Mouse (Mus musculus) cerebellum, adult 9-10 months (tissue): ENCODE measurements around the gene Fnip2.
"Not testable (repeated sequence)": the region's sequence is repeated elsewhere in the genome, so short reads cannot be mapped to it uniquely, and the experiment has no call there.

Experiments used
- DNase-seq: peaks from one replicate; pipeline ENCODE4 v3.0.0; 2022

Gene Fnip2

DNA sequence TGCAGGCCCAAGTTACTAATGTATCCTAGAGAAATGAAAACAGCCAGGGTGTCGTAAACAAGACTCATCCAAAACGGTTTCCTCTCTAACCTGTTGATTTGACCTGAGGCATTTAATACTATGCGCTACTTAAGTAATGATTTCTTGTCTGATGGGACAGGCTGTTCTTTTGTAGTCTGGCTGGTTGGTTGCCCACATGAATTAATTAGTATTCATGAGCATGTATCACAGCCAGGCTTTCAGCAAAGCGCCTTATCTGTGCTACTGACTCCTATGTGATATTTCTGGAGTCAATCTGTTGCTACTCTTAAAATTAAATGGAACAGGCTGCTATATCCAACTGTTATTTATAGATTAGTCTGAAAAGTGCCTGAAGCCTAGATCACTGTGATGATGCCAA is 92.7 kb downstream of the Fnip2 start:
- peak; percentile 52 for DNase-seq

DNA sequence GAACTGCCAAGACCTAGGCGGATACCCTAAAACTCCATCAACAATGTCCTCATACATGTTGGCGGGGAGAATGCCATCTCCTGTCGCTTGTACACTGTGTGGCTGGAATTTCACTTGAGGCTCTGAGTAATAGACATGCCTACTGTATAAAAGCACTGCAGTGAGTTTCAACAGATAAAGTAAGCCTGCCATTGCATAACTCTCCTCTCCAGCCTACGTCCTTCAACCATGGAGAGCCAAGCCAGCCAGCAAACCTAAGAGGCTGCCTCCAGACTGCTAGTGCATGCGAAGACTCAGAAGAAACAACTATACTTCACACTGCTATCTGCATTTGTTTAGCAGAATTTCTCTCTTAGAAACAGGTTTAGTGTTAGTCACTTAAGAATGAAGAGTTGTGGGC is 95.2 kb downstream of the Fnip2 start:
- DNase-seq = no peak

DNA sequence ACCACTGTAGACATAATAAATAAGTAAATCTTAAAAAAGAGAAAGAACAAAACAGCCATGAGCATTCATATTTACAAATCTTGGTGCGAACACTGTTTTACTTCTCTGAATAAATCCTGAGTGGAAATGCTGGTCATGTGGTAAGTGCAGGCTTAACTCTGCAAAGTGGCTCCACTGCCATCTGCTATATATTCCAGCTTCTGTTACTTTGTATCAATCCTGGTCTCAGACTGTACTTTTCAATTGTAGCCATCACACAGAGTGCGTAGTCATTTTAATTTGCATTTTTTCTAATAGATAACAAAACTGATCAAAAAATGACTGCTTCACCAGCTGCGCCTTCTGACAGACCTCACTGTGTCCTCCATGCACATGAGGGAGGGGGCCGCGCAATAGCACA is 98.2 kb downstream of the Fnip2 start:
- no peak for DNase-seq

DNA sequence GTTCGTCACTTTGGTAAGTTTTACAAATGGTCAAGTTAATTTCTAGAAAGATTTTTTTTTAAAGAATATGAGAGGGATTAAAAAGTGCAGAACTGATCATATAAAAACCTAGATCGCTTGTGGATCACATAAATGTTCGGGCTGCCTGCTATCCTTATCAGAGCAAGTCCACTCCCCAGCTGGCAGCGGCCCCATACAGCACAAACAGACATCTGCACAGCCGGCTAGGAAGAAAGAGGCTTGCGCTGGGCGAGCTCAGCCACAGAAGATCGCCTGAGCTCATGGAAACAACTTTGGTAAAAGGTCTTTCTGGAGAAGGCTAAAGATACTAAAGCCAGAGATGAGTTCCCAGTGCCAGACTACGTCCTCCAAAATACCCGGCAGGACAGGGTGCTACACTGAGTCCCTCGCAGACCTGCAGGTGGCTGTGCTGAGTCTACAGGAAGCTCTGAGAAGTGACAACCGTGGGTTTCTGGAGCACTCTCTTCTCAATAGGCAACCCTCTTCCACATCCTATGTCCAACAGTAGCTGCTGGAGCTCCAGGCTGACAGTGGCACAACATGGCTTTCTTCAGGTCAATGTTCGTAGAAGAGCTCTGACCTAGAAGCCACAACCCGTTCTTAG is 108.8 kb downstream of the Fnip2 start:
- no peak for DNase-seq

DNA sequence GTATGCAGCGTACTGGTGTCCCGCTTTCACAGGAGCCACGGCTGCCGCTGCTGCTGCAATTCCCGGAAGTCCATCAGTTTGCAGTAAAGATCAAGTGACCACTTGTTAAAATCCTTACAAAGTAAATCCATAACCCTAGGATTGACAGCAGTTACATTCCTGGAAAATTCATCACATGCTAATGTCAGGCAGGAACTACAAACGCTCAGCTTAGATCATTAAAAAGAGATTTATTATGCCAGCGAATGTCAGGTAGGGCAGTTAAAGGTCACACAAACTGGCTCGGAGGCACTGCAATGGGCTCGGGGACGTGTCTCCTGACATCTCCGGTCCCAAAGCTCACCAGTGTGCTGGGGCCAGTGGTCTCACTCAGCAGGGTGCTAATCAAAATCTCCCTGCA is 111.8 kb downstream of the Fnip2 start:
- no peak for DNase-seq

DNA sequence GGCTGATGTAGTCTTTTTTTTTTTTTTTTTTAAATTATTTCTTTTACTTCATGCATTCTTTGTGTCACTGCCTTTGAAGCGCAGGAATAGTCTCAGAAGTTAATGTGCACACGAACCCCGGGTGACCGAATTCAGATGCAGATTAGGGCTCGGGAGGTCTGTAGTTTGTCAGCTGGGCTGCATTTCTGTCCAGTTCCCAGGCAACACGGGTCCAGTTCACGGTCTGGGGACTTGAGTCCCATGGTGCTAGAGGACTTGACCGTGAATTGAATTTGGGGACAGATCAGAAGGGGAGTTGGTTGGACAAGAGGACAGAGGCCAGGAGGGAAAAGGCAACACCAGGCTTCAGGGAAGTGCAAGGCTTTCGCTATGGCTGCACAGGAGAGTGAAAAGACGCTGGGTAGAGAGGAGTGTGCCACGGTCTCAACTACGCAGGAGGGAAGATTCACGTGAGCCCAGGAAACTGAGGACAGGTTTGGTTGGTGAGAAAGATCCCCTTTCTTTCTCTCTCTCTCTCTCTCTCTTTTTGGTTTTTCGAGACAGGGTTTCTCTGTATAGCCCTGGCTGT is 114.8 kb downstream of the Fnip2 start:
- DNase-seq = no peak

DNA sequence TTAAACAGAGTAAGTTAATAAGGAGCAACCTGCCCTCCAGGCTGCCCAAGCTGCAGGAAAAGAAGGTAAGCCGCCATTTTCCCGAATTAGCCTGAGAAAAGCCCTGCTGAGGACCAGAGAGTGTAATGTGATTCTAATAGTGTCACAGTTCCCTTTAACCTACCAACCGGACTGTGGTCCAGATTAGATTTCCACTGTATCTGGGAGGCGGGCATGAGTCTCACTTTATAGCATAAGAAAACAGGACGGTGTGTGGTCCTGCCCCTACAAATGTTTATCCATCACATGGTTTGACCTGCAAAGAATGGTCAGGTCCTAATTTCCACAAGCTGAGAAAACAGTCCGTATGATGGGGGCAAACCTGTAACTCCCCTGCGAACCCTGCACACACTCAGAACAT is 118.2 kb downstream of the Fnip2 start:
- no peak for DNase-seq

DNA sequence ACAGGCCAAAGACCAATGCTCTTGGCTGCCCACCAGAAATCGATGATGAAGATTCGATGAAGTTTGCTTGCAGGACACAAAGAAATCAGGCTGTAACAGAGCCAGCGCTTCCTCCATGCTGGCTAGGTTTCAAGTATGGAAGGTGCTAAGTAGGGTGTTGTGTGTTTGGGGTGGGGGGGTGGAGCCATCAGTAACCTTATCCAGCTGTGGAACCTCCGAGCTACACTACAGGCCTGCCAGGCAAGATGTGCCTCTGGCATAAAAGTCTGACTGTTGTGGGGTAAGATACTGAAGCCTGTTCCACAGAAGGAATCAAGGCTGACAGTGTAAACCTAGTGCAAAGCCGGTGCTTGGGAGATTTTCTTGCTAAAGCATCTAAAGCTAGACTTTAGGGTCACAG is 119.2 kb downstream of the Fnip2 start:
- no peak for DNase-seq

DNA sequence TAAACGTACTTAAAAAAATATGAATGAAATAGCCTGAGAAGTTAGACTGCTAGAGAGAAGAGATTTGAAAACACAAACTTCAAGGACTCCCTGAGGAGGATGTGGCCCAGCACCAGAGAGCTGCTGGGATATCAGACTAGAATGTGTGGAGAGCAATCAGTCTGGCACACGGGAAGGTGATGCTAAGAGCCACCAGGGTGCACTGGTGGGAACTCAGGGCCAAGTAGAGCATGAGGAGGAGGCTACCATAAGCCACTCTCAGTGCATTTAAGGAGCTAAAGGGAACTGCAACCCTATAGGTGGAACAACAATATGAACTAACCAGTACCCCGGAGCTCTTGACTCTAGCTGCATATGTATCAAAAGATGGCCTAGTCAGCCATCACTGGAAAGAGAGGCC is 120.9 kb downstream of the Fnip2 start:
- not testable (repeated sequence) for DNase-seq

DNA sequence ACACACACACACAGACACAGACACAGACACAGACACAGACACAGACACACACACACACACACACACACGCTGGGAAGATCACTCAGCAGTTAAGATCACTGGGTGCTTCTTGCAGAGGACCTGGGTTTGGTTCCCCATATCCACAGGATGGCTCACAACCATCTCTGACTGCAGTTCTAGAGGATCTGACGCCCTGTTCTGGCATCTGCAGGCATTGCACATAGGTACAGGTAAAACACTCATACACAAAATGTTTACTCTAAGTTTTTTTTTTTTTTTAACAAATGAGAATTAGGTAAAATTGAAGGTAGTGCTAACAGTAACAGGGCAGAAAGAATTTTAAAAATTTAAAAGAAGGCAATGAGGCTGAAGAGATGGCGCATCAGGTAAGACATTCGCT is 121.5 kb downstream of the Fnip2 start:
- DNase-seq = no peak

DNA sequence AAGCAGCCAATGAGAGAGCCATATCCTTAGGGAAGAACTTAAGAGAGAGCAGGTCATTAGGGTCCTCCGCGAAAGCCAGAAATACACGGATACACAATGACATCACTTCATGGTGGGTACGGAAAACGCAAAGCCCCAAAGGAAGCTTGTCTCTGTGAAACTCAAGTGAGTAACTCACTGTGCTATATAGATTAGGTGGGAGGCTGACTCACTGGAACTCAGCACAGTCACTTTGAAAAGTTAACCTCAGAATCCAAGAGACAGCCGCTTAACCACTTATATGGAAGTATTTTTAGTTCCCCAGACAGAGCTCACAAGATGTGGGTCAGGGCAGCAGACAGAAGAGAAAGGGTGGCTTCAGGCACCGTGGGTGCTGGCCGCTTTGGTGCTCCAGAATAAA is 122.6 kb downstream of the Fnip2 start:
- no peak for DNase-seq

DNA sequence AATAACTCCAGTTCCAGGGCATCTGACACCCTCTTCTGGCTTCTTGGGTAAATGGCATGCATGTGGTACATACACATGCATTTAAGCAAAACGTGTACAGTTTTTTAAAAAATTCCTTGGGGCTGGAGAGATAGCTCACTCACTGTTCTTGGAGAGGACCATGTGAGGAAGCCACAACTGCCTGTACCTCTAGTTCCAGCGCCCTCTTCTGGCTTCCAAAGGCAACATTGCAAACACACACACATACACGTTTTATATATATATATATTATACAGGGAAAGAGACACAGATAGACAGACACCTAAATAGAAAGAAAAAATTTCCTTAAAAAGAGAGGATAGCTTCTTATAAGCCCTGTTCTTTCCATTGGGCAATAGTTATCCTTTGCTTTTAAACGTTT is 123.7 kb downstream of the Fnip2 start:
- no peak for DNase-seq

DNA sequence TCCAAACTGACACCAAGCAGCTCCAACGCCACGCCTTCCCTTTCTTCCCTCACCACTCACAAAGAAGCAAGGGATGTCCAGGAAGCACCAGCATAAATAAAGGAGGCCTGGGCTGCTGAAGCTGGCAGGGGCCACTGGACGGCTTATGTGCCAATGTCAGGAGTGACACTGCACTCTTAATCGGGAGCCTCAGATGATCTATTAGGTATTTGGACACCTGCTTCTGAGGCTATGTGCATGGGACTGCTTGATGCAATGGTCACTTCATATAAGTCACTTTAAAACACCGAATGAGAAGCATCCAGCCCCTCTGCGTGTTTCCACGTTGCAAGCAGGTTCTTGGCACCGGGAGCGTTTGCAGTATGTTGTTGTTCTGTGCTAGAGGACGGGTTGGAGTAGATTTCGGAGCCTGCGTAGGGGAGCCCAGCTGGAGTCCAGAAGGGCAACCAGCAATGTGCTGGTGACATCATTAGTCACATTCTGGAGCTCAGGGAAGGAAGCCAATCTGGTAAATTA is 126.6 kb downstream of the Fnip2 start:
- DNase-seq = peak; percentile 90

DNA sequence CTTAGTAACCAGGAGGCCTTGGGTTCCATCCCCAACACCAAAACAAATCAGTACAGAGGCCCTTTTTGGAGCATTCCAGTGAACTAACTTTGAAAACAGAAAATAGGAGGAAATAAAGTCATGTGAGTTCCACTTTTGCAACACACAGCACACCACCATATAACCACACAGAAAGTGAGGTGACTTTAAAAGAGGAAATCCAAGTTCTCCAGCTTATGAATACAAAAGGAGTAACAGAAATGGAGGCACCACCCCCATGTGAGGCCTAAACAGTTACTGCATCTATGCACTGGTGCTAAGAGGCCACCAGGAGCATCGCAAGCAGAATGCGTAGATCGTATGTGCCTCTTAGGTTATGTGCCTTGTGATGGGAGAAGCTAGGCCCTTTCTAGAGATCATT is 129.3 kb downstream of the Fnip2 start:
- no peak for DNase-seq

DNA sequence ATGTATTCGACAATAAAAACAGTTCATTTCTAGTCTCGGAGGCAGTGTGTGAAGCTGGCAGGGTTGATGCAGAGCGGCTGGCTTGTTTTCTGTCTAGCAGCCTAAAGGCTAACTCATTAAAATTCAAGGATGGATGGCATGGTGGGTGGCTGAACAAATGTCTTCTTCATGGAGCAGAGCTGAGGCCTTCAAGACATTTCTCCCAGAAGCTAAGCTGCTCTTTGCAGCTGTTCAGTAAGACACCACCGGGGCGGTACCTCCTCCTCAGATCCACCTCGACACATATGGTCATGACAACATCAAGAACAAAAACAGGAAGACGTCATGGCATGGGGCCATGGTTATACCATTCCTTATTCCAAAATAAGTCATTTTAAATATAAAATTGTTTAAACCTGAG is 131.4 kb downstream of the Fnip2 start:
- DNase-seq = no peak

DNA sequence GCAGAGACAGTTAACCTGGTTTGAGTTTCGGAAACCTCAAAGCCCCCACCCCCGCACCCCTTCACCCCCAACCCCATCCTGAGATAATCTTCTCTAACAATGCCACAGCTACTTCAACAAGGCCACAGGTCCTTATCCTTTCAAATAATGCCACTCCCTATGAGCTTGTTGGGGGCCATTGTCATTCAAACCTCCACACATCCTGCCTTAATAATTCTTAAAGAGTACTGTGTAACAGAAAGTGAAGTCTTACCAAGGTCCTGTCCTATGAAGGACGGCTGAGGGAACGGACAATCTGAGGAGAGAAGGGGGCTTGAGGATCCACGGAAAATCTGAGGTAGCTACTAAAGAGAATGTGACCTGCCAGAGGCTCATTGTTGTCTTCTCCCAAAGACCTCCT is 132.6 kb downstream of the Fnip2 start:
- no peak for DNase-seq

DNA sequence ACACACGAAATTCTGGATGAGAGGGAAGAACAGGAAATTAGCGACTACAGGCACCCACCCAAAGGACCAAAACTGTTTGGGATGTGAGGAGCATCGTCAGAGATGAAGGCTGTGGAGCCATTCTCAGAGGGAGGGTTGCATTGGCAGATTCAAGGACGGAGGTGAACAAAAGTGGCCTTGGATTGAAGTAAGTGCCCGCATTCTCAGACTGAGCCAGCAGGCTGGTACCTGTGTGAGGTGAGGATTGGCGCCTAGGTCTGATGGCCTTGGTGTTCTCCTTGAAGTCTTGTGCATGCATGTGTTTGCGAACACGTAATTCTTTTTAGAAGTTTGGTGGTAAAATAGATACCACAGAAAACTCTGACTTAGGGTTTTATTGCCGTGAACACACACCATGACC is 133.2 kb downstream of the Fnip2 start:
- DNase-seq = no peak

DNA sequence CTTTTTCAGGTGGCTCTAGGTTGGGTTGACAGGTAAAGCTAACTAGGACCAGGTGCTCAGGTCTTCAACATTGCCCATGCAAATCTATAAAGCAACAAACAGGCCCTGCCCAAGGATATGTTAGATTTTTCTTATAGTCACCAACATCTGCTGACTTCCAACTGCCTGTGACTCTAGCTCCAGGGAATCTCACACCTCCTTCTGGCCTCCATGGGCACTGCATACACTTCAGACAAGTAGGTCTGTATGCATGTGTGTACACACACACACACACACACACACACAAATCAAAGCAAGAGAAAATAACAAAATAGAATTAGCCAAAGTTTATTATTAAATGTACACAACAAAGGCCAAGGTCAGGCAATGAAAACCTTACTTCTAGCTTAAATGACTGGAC is 134.0 kb downstream of the Fnip2 start:
- no peak for DNase-seq

DNA sequence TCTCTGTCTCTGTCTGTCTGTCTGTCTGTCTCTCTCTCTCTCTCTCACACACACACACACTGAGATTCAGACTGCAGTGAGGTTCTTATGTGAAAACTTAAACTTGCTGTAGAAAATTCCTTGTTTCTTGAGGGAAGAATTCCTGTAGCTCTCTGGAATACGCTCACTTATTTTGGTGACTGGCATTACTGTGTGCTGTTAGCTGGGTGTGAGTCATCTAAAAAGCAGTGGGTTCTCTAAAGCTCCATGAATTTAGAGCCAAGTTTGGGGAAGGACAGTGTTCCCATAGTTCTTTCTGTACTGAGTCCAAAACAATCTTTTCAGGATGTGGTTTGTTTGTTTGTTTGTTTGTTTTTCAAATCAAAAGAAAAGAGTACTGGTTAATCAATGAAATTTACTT is 142.2 kb downstream of the Fnip2 start:
- no peak for DNase-seq

DNA sequence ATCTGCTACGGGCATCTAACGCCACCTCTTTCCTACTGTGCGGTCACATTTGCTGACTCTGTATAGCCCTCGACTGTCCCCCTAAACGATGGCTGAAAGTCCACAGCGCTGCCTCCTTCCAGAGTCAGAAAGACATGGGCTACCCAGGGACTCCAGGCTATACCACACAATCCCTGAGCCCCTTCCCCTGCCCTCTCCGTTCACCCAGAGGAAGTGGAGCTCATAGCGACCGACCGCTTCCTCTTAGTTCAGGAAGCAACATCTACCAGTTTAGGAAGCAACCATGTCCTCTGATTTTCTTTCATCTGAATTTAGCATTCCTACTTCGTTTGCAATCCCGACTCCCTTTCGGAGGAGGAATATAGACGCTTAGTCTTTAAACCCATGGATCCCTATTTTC is 148.7 kb downstream of the Fnip2 start:
- no peak for DNase-seq

DNA sequence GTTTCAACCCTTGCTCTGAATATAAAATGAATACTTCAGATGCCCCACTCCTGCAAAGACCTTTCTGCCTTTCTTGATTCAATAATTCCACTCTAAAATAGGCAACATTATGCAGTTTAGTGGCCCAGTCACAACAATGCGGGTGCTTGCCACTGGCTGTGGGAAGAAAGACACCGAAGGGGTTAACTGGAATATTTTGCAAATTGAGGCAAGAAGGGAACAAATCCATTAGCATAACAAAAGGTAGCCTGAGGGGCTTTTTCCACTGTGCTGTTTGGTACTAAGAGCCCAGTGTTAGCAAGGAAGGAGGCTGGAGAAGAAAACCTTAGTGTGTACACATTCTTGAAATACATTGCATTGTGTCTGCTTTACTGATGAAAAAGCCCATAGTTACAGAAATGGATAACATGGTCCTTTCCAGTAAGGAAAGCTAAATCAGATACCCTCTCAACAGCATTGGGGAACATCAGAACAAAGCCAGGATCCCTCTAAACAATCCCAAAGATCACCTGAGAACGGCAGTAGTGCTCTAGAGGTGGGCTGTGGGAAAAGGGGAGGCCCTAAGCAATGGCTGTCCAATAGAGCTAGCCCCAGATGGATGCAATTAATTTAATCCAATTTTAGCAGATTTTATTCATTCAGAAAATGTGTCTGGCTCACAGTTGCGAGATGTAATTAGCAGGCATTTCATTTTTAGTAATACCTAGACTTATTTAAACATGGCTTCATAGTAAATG is 150.5 kb downstream of the Fnip2 start:
- no peak for DNase-seq

DNA sequence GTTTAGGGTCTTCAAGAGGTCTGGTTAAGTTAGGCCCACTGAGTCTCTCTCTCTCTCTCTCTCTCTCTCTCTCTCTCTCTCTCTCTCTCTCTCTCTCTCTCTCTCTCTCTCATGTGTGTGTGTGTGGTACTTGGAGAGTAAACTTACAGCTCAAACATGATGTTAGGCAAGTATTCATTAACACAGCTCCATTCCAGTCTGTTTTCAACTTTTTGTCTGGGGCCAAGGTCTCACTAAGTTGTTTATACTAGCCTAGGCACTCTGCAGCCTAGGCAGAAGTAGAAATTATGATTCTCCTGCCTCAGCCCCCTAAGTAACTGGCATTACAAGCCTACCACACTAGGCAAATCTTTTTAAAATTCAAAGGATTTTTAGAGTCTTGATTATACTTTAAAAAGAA is 151.7 kb downstream of the Fnip2 start:
- DNase-seq = no peak

DNA sequence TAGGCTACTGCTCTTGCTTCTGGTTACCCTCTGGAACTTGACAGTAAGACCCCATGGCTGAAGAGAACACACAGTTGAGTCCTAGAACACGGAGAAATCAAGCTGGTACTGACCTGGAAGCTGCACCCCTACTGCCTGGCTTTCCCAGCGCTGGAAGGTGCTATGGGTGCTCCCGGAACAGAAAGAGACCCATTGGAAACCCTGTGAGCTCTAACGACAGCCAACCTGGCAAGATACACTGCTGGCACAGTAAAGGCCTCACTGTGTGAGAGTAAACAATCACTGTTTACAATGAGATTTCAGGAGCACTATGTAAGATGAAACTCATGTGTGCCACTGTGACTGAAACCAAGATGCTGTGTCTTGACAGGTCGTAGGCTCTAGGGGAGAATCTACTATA is 152.5 kb downstream of the Fnip2 start:
- DNase-seq = no peak

DNA sequence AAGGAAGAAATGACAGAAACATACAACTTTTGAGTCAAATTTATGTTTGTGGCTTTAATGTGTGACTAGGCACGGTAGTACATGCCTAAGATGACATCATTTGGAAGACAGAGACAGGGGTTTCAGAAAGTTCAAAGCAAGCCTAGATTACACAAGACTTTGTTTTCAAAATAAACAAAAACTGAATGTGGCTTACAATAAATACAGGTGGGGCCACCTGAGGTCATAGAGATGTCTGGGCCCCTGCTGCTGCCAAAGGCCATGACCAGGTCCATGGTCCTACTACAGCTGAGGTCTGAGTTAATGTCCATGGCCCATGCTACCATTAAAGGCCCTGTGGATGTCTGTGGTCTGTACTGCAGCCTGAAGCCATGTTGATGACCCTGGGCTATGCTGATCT is 154.1 kb downstream of the Fnip2 start:
- DNase-seq = no peak

DNA sequence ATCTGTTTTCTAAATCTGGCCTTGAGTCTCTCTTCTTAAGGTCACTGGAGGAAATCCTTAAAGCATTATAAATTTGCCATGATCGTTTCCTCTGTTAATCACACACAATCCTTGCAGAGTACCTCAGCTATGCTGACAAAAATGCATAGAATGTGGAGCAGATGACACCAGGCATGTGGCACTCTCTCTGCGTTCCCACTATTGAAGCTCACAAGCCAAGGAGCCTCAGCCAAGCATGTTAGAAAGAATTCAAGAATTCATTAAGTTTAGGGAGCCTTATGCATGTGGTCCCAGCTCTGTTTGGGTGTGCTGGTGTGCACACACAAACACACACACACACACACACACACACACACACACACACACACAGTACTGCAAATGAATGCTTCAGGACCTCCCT is 155.9 kb downstream of the Fnip2 start:
- no peak for DNase-seq
